Mouse (Mus musculus): ENCODE measurements around the gene Plekhg6. TPM values are rescaled to one million over a fixed set of nuclear protein-coding genes. Genes with fewer than 3 reads are reported as not detected.

Gene Plekhg6
- polyA plus RNA-seq, 2 experiments from 2014 or later, result not detected

GRCm38 (mm10) chr6:125385066-125385974 is 4.7 kb upstream of the Plekhg6 start:
- ATAC-seq, result no peak

- ATAC-seq, result no peak
Observed at GRCm38 (mm10) chr6:125382024-125382423, 1.4 kb upstream of the Plekhg6 start.

- no peak for ATAC-seq
Observed at GRCm38 (mm10) chr6:125379781-125380180, 812 bp downstream of the Plekhg6 start.

- no peak for ATAC-seq
Observed at GRCm38 (mm10) chr6:125378621-125379020, 2.0 kb downstream of the Plekhg6 start.

GRCm38 (mm10) chr6:125377582-125378451 is 2.8 kb downstream of the Plekhg6 start:
- no peak for ATAC-seq

GRCm38 (mm10) chr6:125377042-125377441 is 3.6 kb downstream of the Plekhg6 start:
- no peak for ATAC-seq

GRCm38 (mm10) chr6:125367758-125368371 is 12.7 kb downstream of the Plekhg6 start:
- peak; percentile 13 for ATAC-seq

- ATAC-seq, result no peak
Observed at GRCm38 (mm10) chr6:125366133-125366532, 14.5 kb downstream of the Plekhg6 start.

- ATAC-seq, result no peak
Observed at GRCm38 (mm10) chr6:125365522-125365921, 15.1 kb downstream of the Plekhg6 start.

GRCm38 (mm10) chr6:125364448-125364847 is 16.1 kb downstream of the Plekhg6 start:
- ATAC-seq, result no peak

GRCm38 (mm10) chr6:125363451-125364242 is 16.9 kb downstream of the Plekhg6 start:
- no peak for ATAC-seq

GRCm38 (mm10) chr6:125363021-125363420 is 17.6 kb downstream of the Plekhg6 start:
- ATAC-seq, result no peak

GRCm38 (mm10) chr6:125361467-125362291 is 18.9 kb downstream of the Plekhg6 start:
- no peak for ATAC-seq

- no peak for ATAC-seq
Observed at GRCm38 (mm10) chr6:125360846-125361245, 19.7 kb downstream of the Plekhg6 start.

GRCm38 (mm10) chr6:125359999-125360398 is 20.6 kb downstream of the Plekhg6 start:
- ATAC-seq, result no peak

- ATAC-seq, result no peak
Observed at GRCm38 (mm10) chr6:125357334-125357733, 23.3 kb downstream of the Plekhg6 start.

GRCm38 (mm10) chr6:125356264-125356663 is 24.3 kb downstream of the Plekhg6 start:
- no peak for ATAC-seq

- no peak for ATAC-seq
Observed at GRCm38 (mm10) chr6:125355197-125355741, 25.3 kb downstream of the Plekhg6 start.

GRCm38 (mm10) chr6:125354352-125355151 is 26.0 kb downstream of the Plekhg6 start:
- ATAC-seq, result no peak

GRCm38 (mm10) chr6:125353655-125354054 is 26.9 kb downstream of the Plekhg6 start:
- peak; percentile 72 for ATAC-seq

All from activated CD4-positive, CD25-positive, alpha-beta regulatory T cell, adult 4 months (primary cell).